Mouse (Mus musculus) heart, postnatal 25 days (tissue): ENCODE measurements around the gene Trpm4. TPM values are rescaled to one million over a fixed set of nuclear protein-coding genes. Genes with fewer than 3 reads are reported as not detected.
"Not testable (repeated sequence)": the region's sequence is repeated elsewhere in the genome, so short reads cannot be mapped to it uniquely, and the experiment has no call there.

Experiments used
- DNase-seq: peaks from one replicate; pipeline ENCODE4 v3.0.0; 2022; ENCODE audit warnings: low spot score
- intact Hi-C: fragments of 180-260 bp; cut with DNase I; formaldehyde crosslinking; loops from one replicate; pipeline ENCODE4 v1.15.1; 2025
- total RNA-seq, 2 experiments: library from RNA; stranded (reverse); gene quantifications; 2 replicates each; pipeline ENCODE4 v1.2.3; 2021

Trpm4 gene
- total RNA-seq, 2 experiments from 2014 or later, result 23.5 to 25.0 TPM

GRCm38 (mm10) chr7:45264348-45264747 lies 69.2 kb downstream of the Trpm4 start:
- no peak for DNase-seq
- intact Hi-C loops, result no loop called here

GRCm38 (mm10) chr7:45263006-45263607 lies 70.5 kb downstream of the Trpm4 start:
- intact Hi-C loops, result no loop called here
- no peak for DNase-seq

GRCm38 (mm10) chr7:45262266-45262665 lies 71.3 kb downstream of the Trpm4 start:
- intact Hi-C loops, result no loop called here
- DNase-seq, result no peak

GRCm38 (mm10) chr7:45259281-45259680 lies 74.3 kb downstream of the Trpm4 start:
- intact Hi-C loops, result no loop called here
- no peak for DNase-seq

- intact Hi-C loops, result no loop called here
- DNase-seq, result no peak
These were observed 76.3 kb downstream of the Trpm4 start for GRCm38 (mm10) chr7:45257063-45257840.

- intact Hi-C loops, DNase-seq: not testable (repeated sequence)
These were observed 77.8 kb downstream of the Trpm4 start for GRCm38 (mm10) chr7:45255822-45256221.

- DNase-seq, result no peak
- intact Hi-C loops, result no loop called here
These were observed 79.8 kb downstream of the Trpm4 start for GRCm38 (mm10) chr7:45253806-45254205.

Other genes starting within 250 kb of the Trpm4 start
- 10 to 100 TPM; 28.1 to 32.4 TPM for gene Rcn3, start 241.6 kb downstream of the Trpm4 start, total RNA-seq
- 10 to 100 TPM; 66.1 to 71.7 TPM for gene Fcgrt, start 229.9 kb downstream of the Trpm4 start, total RNA-seq
- gene Rps11, start 209.3 kb downstream of the Trpm4 start, total RNA-seq, result 100 to 1,000 TPM; 517 to 569 TPM
- gene Rpl13a, start 205.0 kb downstream of the Trpm4 start, total RNA-seq, result 100 to 1,000 TPM; 613 to 620 TPM
- gene Gm45713, start 197.5 kb downstream of the Trpm4 start, total RNA-seq, result not detected
- gene Flt3l, start 197.3 kb downstream of the Trpm4 start, total RNA-seq, result 10 to 100 TPM in 1 of 2 experiments, 1 to 10 TPM in 1; 5.3 to 15.0 TPM
- gene Pih1d1, start 179.5 kb downstream of the Trpm4 start, total RNA-seq, result 10 to 100 TPM; 29.7 to 30.9 TPM
- 10 to 100 TPM; 23.5 to 37.6 TPM for gene Aldh16a1, start 179.2 kb downstream of the Trpm4 start, total RNA-seq
- 10 to 100 TPM; 18.1 to 18.7 TPM for gene Slc17a7, start 169.8 kb downstream of the Trpm4 start, total RNA-seq
- gene Gfy, start 154.2 kb downstream of the Trpm4 start, total RNA-seq, result not detected
- not detected for gene Pth2, start 152.8 kb downstream of the Trpm4 start, total RNA-seq
- gene Ccdc155, start 128.9 kb downstream of the Trpm4 start, total RNA-seq, result not detected
- gene Dkkl1, start 121.6 kb downstream of the Trpm4 start, total RNA-seq, result not detected
- 10 to 100 TPM in 1 of 2 experiments, 1 to 10 TPM in 1; 7.0 to 12.0 TPM for gene Tead2, start 118.0 kb downstream of the Trpm4 start, total RNA-seq
- gene Cd37, start 94.7 kb downstream of the Trpm4 start, total RNA-seq, result 1 to 10 TPM; 2.9 to 3.2 TPM
- not detected for gene Slc6a16, start 92.7 kb downstream of the Trpm4 start, total RNA-seq
- not detected for gene Slc6a21, start 56.3 kb downstream of the Trpm4 start, total RNA-seq
- gene Hrc, start 1.5 kb upstream of the Trpm4 start, total RNA-seq, result 100 to 1,000 TPM; 773 to 825 TPM
- gene Ppfia3, start 33.2 kb upstream of the Trpm4 start, total RNA-seq, result under 1 TPM; 0.18 to 0.25 TPM
- gene Lin7b, start 36.8 kb upstream of the Trpm4 start, total RNA-seq, result 1 to 10 TPM; 1.8 to 2.0 TPM
- 100 to 1,000 TPM; 110 to 111 TPM for gene Snrnp70, start 62.0 kb upstream of the Trpm4 start, total RNA-seq
- 1 to 10 TPM; 3.2 to 3.7 TPM for gene Kcna7, start 71.9 kb upstream of the Trpm4 start, total RNA-seq
- gene Ntf5, start 79.9 kb upstream of the Trpm4 start, total RNA-seq, result under 1 TPM; 0.14 to 0.39 TPM
- not detected for gene Lhb, start 87.0 kb upstream of the Trpm4 start, total RNA-seq
- gene Gys1, start 101.1 kb upstream of the Trpm4 start, total RNA-seq, result 10 to 100 TPM; 93.1 to 98.1 TPM
- gene Ruvbl2, start 104.3 kb upstream of the Trpm4 start, total RNA-seq, result 10 to 100 TPM; 28.5 to 29.3 TPM
- 100 to 1,000 TPM; 210 to 232 TPM for gene Ftl1, start 126.1 kb upstream of the Trpm4 start, total RNA-seq
- 10 to 100 TPM; 24.7 to 26.7 TPM for gene Bax, start 133.1 kb upstream of the Trpm4 start, total RNA-seq
- gene Tulp2, start 148.1 kb upstream of the Trpm4 start, total RNA-seq, result not detected
- 1 to 10 TPM; 4.0 to 5.1 TPM for gene Gm45808, start 153.0 kb upstream of the Trpm4 start, total RNA-seq
- gene Dhdh, start 155.0 kb upstream of the Trpm4 start, total RNA-seq, result 1 to 10 TPM; 5.9 to 6.7 TPM
- gene Nucb1, start 176.6 kb upstream of the Trpm4 start, total RNA-seq, result 100 to 1,000 TPM; 126 to 129 TPM
- 10 to 100 TPM; 22.7 to 23.9 TPM for gene Ppp1r15a, start 192.5 kb upstream of the Trpm4 start, total RNA-seq
- 1 to 10 TPM; 2.2 to 4.7 TPM for gene Plekha4, start 192.6 kb upstream of the Trpm4 start, total RNA-seq
- under 1 TPM; 0.18 to 0.59 TPM for gene Hsd17b14, start 221.1 kb upstream of the Trpm4 start, total RNA-seq
- 100 to 1,000 TPM; 188 to 200 TPM for gene Bcat2, start 236.4 kb upstream of the Trpm4 start, total RNA-seq